Mouse (Mus musculus) regulatory T cell (primary cell): Measurements from ENCODE around the gene Gm17428.

Experiments
- in situ Hi-C: fragments of 300-600 bp; cut with MboI, MseI; formaldehyde crosslinking; loops from one replicate; pipeline ENCODE4 v1.15.1; 2025; ENCODE audit warnings: high pct_unique_total_duplicates

The Gm17428 gene

DNA sequence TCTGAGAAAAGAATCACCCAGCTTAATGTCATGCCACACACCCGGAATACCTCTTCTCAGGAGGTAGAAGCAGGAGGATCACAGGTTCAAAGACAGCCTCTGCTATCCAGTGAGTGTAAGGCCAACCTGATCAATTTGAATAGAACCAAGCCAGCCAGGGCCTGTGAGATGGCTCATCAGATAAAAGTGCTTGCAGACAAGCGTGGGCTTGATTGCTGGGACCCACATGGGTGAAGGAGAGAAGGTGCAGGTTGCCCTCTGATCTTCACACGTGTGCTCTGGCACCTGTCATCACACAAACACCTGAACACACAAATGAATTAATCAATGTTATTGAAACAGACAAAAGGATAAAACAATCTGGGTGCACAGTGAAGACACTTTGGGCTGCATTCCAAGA, 29.8 kb downstream of the Gm17428 start:
- in situ Hi-C loops = no loop called here

DNA sequence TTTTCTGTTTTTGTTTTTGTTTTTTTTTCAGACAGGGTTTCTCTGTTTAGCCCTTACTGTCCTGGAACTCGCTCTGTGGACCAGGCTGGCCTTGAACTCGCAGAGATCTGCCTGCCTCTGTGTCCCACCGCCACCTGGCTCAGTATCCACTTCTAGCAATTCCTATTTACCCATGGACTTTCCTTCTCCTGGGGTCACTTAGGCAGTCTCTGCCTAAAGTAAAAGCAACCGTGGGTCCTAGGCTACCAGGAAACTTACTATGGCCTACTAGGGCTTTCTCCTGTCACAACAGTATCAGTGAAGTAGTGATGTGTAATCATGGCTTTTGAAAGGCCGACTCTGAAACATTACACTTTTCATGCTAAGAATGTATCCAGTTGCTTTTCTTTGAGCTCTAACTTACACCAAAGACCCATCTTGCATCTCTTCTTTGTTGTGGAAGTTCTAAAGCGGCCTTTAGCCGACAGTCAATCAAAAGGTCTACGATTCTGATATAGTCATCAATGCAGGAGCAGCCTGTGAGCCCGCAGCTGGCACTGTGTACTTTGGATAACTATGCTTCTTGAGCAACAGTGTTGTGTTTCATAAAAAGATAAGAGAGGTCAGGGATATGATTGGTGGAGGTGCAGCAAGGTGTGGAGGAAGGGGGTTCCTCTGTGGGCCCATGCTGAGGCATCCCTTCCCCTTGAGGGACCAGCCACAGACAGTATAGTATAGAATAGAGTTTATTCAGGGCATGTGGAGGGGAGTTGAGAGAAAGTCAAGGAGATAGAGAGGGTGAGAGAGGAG, 30.6 kb downstream of the Gm17428 start:
- in situ Hi-C loops = no loop called here

DNA sequence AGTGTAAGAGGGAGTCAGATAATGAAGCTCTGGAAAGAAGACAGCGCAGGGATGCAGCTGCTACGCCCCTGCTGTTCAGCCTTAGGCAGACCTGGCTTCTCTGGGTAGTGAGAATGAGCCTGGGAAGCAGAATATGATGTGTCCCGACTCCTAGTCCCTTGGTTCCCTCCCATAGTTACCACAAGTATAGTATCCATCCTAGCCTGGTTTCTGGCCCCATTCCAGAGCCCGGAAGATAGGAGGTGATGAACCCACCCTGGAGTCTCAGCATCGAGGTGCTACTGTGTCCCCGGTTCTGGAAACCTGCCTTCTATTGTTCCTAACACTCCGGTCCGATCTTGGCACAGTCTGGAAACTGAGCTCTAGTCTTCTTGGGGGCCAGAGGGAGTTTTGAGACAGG, 31.7 kb downstream of the Gm17428 start:
- in situ Hi-C loops = no loop called here

DNA sequence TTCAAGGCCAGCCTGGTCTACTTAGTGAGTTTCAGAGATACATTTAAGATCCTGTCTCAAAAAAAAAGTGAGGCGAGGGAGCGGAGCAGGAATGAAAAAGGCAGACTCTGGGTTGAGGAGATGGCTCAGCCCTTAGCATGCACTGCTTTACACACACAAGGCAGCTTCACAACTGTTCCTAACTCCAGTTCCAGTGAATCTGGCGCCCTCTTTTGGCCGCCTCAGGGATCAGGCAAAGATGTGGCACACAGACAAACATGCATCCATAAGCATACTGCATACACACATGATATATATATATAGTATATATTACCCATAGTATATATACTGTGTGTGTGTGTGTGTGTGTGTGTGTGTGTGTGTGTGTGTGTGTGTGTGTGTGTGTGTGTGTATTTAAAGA, 34.4 kb downstream of the Gm17428 start:
- in situ Hi-C loops = no loop called here

DNA sequence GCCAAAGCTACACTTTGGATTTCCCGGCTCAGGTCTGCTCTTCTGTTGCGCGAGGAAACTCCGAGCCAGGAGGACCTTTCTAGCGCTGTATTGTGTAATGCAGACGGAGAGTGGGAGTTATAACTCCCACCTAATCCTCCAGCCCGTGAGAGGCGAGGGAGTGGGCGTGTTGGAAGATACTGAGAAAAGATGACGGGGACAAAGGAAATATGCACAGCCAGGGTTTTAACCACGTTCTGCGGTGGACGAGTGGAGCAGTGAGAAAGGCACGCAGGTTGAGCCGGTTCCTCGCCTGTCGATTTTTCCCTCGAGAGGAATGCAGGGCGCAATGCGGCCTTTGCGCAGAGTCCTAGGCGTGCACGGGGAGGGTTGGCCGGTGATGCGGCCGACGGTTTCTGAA, 37.9 kb downstream of the Gm17428 start:
- in situ Hi-C loops = no loop called here

DNA sequence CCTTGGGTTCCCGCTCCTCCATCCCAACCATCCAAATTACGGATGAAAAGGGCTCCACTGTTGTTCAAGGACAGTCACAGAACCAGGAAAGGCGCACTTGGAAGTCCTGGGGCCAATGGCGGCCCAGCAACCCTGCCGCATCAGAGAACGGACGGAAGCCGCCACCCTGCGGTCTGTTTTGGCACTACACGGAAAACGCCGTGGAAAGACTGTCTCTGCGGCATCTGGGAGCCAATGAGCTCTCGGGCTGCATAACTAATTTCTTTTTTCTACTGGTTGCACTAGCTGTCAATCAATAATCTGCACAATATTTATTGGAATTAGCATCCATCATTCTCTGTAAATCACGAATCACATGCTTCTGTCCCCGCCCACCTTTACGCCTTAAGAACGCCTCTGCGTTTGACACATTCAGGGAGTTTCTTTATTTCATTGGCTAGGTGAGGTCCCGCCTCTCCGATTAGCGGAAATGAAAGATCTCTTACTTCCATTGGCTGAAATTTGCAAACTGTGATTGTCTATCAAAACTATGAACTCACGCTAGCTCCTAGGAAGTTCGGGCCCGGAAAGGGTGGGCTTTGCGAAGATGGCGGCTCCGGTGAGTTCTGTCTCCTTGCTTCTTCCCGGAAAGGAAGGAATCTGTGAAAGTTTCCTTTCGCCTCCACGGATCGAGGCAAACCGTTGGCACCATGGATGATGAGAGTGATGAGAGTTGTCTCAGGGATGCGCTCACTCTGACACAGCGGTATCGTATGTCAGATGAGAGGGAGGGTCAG, 38.4 kb downstream of the Gm17428 start, which contains the start of gene Ngdn:
Gene Ngdn (plus strand): TSS at position 464 of the 776 bp plus-strand sequence.
- in situ Hi-C loops = no loop called here

DNA sequence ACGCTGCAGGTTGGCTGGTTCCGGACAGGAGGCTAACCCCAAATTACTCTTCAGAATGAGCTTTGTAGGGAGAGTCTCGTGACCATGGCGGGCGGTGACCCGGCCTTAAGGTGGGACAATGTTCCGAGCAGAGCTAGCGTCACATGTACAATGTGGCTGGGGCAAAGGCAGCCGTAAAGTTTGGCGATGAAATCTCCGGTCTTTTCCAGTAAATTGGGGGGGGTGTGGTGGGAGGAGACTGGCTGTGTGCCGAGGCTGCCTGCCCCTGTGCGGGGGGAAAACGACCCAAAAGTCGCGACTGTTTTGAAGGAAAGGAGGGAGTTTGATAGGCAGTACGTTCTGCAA, 39.0 kb downstream of the Gm17428 start:
- in situ Hi-C loops = no loop called here

DNA sequence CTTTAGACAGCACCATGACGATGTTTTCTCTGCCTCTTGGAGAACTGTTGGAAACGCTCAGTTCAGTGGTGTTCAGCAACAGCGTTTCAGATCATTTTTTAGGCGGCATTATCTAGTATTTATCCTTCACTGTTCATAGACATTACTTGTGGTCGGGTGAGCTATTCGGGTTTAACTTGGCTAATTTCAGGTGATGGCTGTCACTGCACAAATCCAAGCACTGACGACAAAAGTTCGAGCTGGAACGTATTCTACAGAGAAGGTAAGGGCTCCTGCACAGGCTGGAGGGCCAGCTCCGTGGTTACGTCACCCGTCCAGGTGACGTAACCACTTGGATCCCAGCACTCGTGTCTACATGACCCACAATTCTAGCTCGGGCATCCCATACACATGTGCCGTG, 40.1 kb downstream of the Gm17428 start:
- in situ Hi-C loops = no loop called here

DNA sequence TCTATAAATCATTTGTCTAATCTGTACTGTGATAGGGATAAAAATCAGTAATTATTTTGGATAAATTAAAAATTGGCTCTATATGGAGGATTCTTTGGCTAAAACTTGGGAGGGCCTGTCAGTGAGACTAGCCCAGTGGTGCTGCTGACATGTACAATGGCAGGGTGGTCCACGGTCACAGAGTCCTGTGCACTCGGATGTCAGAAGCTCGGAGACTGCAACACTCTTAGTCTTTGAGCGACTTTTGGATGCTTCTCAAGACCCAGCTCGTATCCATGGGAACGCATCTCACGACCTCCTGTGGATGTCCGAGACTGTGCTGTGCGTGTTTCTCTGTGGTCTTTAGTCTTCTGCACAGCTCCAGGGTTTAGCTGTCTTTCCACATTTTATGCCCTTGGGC, 43.7 kb downstream of the Gm17428 start:
- in situ Hi-C loops = no loop called here

DNA sequence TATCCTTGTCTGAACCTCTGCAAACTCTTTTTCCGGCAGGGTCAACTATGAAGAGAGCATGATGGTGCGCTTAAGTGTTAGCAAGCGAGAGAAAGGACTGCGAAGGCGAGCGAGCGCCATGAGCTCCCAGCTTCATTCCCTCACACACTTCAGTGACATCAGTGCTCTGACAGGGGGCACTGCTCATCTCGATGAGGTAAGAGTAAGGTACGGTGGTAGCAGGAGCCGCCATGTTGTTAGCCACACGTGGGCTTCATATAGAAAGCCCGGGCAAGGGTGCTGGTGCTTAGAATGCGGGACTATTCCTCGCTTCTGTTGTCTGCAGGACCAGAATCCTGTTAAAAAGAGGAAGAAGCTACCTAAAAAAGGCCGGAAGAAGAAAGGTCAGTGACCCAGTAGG, 46.3 kb downstream of the Gm17428 start:
- in situ Hi-C loops = no loop called here

DNA sequence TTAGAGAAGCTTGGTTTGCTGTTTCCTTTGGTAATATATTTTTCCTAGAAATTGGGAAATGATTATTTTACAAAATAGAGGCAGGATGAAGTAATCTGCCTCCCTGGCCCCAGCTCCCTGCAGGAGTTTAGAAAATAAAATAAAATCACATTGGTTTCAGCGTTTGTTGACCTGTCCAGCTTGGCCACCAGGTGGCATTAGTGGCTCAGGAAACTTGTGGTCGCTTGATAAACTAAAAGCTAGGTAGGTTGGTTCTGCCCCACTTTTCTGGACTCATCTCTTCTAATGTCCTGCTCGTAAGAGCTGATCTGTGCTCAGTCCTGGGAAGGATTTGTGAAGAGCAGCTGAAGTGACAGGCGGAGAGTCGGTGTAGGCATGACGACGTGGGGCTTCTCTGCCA, 47.5 kb downstream of the Gm17428 start:
- in situ Hi-C loops = no loop called here

DNA sequence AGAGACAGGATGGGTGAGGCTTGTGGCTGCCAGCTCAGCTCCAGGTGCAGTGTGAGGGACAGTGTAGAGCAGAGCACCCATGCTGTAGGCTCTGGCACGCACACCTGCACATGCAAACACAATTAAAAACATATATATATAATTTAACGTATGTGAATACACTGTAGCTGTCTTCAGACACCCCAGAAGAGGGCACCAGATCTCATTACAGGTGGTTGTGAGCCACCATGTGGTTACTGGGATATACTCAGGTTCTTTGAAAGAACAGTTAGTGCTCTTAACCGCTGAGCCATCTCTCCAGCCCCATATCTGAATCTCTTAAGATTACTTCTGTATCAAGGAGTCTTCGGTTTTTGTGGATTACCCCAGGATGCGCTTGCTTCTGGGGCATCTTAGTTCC, 48.8 kb downstream of the Gm17428 start:
- in situ Hi-C loops = loop anchor here (5.0 kb wide), 1 partner anchor 52 kb away; no protein-coding TSS in a partner anchor
